Mouse (Mus musculus): ENCODE results near the gene Ldb2. TPM values are rescaled to one million over a fixed set of nuclear protein-coding genes. Genes with fewer than 3 reads are reported as not detected.
A peak's percentile ranks its signal among the peaks of the same experiment; 100 is the strongest.

The Ldb2 gene
- polyA plus RNA-seq, 1 experiment from 2014 or later, result 45.4 TPM

DNA sequence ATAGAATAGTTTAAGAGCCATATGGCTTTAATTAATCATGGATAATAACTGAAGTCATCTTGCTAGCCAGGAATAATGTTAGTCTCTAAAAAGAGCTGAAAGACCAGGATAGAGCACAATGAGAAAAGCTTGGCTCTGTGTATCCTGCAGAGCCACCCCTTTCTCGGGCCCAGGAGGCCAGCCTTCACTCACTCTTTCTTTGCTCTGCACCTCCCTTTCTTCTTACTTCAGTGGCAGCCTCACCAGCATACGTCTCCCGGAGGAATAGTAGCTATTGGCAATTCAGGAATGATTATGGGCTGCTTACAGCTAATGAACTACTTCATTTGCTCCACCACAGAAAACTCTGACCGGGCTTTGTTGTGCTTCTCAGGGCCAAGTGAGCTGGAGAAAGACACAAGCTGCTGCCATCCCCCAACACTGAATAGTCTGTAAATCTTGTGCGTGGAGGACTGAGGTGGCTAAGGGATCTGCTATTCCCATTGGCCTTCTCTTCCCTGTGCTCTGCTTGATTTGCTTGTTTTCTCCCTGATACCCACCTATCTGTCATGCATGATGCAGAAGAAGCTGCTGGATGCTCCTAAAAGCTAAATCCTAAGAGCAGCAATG lies 86.2 kb downstream of the Ldb2 start:
- no peaks in the 10 kb centered on the region for H3K36me3 ChIP-seq
- no peak for ATAC-seq (ENCODE audit: insufficient number of reproducible peaks, insufficient read depth, low FRiP score, low TSS enrichment)
- no peaks in the 10 kb centered on the region for H3K27me3 ChIP-seq
- H3K4me3 ChIP-seq, result no peak overlapping the region
- peak overlapping the region; percentile 77 for H3K27ac ChIP-seq
- peaks cover 12% of the 10 kb centered on the region; the same call in 1 of the 2 replicates for H3K4me1 ChIP-seq
- H3K9me3 ChIP-seq, result no peaks in the 10 kb centered on the region
- no peak overlapping the region for H3K9ac ChIP-seq
- 19% methylated on average over 5 of the region's 5 CpGs for WGBS
- H3K4me2 ChIP-seq (replicated peaks), result no peak overlapping the region

DNA sequence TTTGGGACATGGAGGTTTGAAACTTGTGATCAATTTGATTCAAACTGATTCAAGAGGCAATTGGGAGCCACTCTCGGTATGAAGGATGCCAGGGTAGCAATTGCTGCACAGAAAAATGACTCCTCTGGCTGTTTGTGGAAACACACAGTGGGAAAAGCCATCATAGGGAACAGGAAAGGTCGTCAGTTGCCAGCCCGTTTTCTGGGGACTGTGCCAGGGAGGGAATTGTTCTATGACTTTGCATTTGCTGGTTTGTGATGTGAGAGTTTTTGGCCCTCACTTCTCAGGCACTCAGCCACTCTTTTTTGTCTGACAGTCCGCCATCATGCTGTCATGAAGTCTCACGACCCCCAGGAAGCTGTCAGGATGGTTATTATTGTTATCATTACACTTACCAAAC lies 88.3 kb downstream of the Ldb2 start:
- Histone ChIP-seq H3K9ac (no peak overlapping the region), H3K9me3 (no peaks in the 10 kb centered on the region), H3K4me1 (peaks cover 23% of the 10 kb centered on the region; the same call in 1 of the 2 replicates), H3K4me3 (no peak overlapping the region), H3K4me2 (replicated peaks) (no peak overlapping the region), H3K27me3 (no peaks in the 10 kb centered on the region), H3K36me3 (no peaks in the 10 kb centered on the region), H3K27ac (no peak overlapping the region)
- ATAC-seq (ENCODE audit: insufficient number of reproducible peaks, insufficient read depth, low FRiP score, low TSS enrichment), result no peak
- 62% methylated on average over 5 of the region's 5 CpGs for WGBS

DNA sequence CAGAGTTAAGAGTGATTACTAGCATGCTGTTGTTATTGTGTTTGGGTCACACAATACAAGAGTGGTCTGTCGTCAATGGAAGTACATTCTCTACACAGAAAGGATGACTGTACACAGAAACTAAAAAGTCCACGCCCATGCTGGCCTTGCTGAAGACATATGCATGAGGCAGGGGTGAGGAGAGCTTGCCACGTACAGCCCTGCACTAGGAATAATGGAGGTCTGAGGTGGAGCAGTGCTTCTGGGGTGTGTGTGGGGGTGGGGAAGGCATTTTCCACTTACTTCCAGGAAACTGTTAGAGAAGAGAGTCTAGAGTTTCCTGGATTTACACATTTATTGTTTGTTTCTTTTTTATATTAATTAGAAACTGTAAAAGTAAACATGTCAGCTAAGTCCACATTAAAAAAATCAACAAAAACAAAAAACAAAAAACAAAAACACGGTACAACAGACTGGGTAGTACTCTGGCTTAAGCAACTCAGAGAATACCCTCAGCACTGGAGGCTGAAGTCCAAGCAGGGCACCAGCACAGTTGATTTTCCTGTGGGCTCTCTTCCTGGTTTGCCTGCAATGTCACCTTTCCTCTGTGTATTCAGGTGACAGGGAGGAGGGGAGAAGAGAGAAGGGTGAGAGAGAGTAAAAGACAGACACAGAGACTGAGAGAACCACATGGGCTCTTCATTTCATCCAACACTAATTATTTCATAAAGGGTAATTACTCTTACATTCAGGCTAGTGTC lies 89.2 kb downstream of the Ldb2 start:
- Histone ChIP-seq H3K4me2 (replicated peaks) (no peak overlapping the region), H3K4me1 (peaks cover 23% of the 10 kb centered on the region; the same call in 1 of the 2 replicates), H3K27ac (no peak overlapping the region), H3K36me3 (no peaks in the 10 kb centered on the region), H3K27me3 (no peaks in the 10 kb centered on the region), H3K4me3 (no peak overlapping the region), H3K9me3 (no peaks in the 10 kb centered on the region), H3K9ac (no peak overlapping the region)
- no peak for ATAC-seq (ENCODE audit: insufficient number of reproducible peaks, insufficient read depth, low FRiP score, low TSS enrichment)
- 57% methylated on average over 4 of the region's 4 CpGs for WGBS

DNA sequence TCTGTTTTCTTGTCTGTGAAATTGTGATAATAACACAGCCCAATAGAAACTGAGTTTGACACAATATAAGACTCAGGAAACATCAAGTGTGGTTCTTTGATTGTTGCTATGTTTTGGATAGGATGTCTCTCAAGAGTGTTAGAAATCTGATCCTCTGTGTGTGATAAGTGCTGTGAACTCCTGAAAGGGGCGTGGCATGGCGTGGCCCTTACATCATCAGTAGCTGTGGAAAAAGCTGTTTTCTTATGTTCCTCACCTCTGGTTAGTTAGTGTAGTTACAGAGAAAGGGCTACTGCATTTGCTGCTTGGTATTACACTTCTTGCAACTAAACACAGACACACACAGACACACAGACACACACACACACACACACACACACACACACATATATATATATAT lies 90.2 kb downstream of the Ldb2 start:
- Histone ChIP-seq H3K9me3 (no peaks in the 10 kb centered on the region), H3K9ac (no peak overlapping the region), H3K4me3 (no peak overlapping the region), H3K4me2 (replicated peaks) (no peak overlapping the region), H3K27me3 (no peaks in the 10 kb centered on the region), H3K4me1 (peaks cover 17% of the 10 kb centered on the region; the same call in 1 of the 2 replicates), H3K27ac (no peak overlapping the region), H3K36me3 (no peaks in the 10 kb centered on the region)
- 62% methylated on average over 2 of the region's 2 CpGs for WGBS
- ATAC-seq (ENCODE audit: insufficient number of reproducible peaks, insufficient read depth, low FRiP score, low TSS enrichment), result no peak

DNA sequence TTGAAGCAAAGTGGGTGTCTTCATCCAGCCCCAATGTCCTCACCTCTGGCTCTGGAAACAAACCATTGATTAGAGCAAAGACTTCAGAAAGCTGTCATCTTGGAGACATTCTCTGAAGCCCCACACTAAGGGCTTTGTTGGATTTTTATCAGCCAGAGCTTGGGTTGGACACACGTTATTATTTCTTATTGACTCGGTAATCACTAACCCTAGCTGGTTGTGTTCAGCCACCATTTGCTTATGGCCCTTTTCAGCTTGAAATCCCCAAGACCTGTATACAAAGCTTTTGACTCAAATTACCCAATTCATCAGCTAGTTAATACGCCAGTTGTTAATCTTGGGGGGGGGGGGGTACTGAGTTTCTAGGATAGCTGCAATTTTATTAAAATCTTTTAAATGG lies 91.5 kb downstream of the Ldb2 start:
- Histone ChIP-seq H3K9me3 (no peaks in the 10 kb centered on the region), H3K27me3 (no peaks in the 10 kb centered on the region), H3K4me2 (replicated peaks) (no peak overlapping the region), H3K27ac (no peak overlapping the region), H3K36me3 (no peaks in the 10 kb centered on the region), H3K4me1 (peaks cover 10% of the 10 kb centered on the region; the same call in 1 of the 2 replicates), H3K9ac (no peak overlapping the region), H3K4me3 (no peak overlapping the region)
- 73% methylated on average over 3 of the region's 3 CpGs for WGBS
- ATAC-seq (ENCODE audit: insufficient number of reproducible peaks, insufficient read depth, low FRiP score, low TSS enrichment), result no peak

DNA sequence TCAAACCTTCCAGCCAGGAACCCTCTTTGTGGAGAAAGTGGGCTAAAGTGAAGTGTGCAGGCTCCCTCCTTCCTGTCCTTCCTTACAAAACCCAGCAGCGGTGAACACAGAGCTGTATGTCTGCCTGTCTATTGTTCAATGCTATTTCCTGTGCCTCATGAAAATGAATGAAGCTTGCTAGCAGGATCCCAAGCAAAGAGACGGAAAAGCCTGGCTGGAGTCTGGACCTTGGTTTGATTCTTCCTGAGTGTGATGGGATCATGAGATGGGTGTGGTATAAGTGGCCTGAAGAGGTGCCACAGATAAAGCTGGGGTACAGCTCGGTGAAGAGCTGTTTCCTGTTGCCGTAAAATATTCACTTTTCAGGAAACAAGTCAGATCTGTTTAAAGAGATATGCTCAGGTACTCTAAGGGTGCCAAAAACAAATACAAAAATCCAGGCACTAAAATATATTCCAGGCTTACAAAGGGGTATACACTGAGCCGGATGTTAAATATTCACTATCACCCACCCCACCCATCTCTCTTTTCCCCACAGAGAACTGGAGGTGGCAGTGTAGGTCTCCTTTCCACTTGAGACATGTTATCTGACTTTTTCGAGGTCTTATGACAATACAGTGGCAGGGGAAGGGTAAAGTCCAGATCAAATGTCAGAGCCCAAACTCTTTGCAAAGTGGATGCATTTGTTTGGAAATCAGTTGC lies 92.3 kb downstream of the Ldb2 start:
- no peak for ATAC-seq (ENCODE audit: insufficient number of reproducible peaks, insufficient read depth, low FRiP score, low TSS enrichment)
- H3K27ac ChIP-seq, result no peak overlapping the region

DNA sequence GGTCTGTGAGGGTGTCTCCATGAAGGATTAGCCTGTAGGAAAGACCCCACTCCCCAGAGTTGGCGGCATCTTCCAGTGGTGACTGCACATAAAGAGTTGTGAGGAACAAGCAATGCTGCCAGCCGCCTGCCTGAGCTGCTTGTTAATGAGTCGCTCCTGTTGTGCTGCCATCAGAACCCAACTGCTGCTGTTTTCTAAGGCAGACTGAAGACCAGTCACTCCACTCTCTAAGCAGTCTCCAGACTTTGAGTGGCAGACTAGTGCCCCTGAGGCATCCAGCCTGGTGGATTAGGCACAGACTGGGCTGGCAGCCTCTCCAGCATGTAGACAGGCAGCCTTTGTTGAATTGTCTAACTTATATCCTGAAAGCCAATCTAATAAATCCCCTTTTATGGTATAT lies 101.5 kb downstream of the Ldb2 start:
- ATAC-seq (ENCODE audit: insufficient number of reproducible peaks, insufficient read depth, low FRiP score, low TSS enrichment), result no peak
- peaks cover 13% of the 10 kb centered on the region for H3K4me1 ChIP-seq
- H3K9me3 ChIP-seq, result no peaks in the 10 kb centered on the region
- H3K4me2 ChIP-seq (replicated peaks), result no peak overlapping the region
- no peak overlapping the region for H3K27ac ChIP-seq
- no peak overlapping the region for H3K4me3 ChIP-seq
- H3K36me3 ChIP-seq, result no peaks in the 10 kb centered on the region
- no peak overlapping the region for H3K9ac ChIP-seq
- no peaks in the 10 kb centered on the region for H3K27me3 ChIP-seq
- 63% methylated on average over 3 of the region's 3 CpGs for WGBS

More for the DNA sequence above, 92.3 kb downstream of the Ldb2 start:
- Histone ChIP-seq H3K27me3 (no peaks in the 10 kb centered on the region), H3K4me2 (replicated peaks) (no peak overlapping the region), H3K9ac (no peak overlapping the region), H3K4me3 (no peak overlapping the region), H3K36me3 (no peaks in the 10 kb centered on the region), H3K4me1 (peaks cover 10% of the 10 kb centered on the region; the same call in 1 of the 2 replicates), H3K9me3 (no peaks in the 10 kb centered on the region)
- WGBS, result 59% methylated on average over 6 of the region's 6 CpGs

DNA sequence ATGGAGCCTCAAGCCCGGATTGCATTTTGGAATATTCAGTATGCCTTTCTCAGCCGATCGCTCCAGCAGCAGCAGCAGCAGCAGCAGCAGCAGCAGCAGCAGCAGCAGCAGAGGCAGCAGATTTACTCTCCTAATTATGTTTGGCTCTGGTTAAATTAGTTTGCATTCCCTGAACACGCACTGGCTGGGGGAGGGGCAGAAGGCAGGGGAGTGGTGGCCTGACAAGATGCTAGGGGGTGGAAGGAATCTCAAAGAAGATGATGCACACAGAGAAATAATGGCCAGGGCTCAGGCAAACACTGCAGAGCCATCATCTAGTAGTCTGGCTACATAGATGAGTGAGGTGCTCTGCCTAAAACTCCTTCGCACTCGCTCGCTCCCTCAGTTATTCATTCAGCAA lies 102.9 kb downstream of the Ldb2 start:
- no peak overlapping the region for H3K27ac ChIP-seq

DNA sequence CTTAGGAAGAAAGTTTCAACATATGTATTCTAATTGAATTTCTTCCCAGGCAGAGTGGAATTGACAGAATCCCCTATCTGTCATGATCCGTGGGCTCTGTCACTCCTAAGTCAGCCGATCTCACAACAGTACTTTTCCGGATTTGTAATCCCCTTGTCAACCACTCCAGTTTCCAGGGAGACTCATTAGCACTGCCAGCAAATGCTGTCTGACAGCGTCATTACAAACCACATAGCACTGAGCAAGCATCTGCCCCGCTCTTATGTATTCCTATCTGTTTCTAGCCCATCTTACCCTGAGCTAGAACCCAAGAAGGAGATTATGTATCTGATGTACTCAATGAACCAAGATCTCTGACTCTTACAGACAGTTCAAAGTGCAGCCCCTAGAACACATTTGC lies 105.8 kb downstream of the Ldb2 start:
- WGBS, result 54% methylated on average over 5 of the region's 5 CpGs
- Histone ChIP-seq H3K4me1 (peaks cover 13% of the 10 kb centered on the region), H3K9me3 (no peaks in the 10 kb centered on the region), H3K36me3 (no peaks in the 10 kb centered on the region), H3K4me3 (no peak overlapping the region), H3K27me3 (no peaks in the 10 kb centered on the region), H3K27ac (no peak overlapping the region), H3K9ac (no peak overlapping the region), H3K4me2 (replicated peaks) (no peak overlapping the region)
- no peak for ATAC-seq (ENCODE audit: insufficient number of reproducible peaks, insufficient read depth, low FRiP score, low TSS enrichment)

More for the DNA sequence above, 102.9 kb downstream of the Ldb2 start:
- H3K36me3 ChIP-seq, result no peaks in the 10 kb centered on the region
- no peak for ATAC-seq (ENCODE audit: insufficient number of reproducible peaks, insufficient read depth, low FRiP score, low TSS enrichment)
- H3K9ac ChIP-seq, result no peak overlapping the region
- no peak overlapping the region for H3K4me3 ChIP-seq
- no peak overlapping the region for H3K4me2 ChIP-seq (replicated peaks)
- H3K27me3 ChIP-seq, result no peaks in the 10 kb centered on the region
- H3K9me3 ChIP-seq, result no peaks in the 10 kb centered on the region
- 63% methylated on average over 7 of the region's 7 CpGs for WGBS
- H3K4me1 ChIP-seq, result peaks cover 13% of the 10 kb centered on the region

DNA sequence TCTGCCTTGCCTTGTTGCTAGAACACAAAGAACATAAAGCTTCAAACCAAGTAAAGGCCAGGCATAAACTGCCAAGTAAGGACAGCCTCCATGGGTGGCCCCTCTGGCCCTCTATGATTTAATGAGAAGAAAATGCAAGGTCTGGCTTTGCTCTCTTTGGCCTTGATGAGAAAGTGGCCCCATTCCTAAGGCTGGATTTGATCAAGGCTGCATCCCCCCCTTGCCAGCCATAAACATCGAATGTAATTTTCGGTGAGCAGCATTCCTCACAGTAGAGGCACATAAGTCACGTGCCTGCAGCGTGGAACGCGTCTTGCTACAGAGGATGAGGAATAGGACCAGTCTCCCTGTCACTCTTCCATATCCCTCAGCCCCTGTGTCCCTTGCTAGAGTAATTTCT lies 113.1 kb downstream of the Ldb2 start:
- H3K27ac ChIP-seq, result 0 out of 2 replicates have a peak overlapping the region, but pooled peaks have one; percentile 41
- no peak for ATAC-seq (ENCODE audit: insufficient number of reproducible peaks, insufficient read depth, low FRiP score, low TSS enrichment)

DNA sequence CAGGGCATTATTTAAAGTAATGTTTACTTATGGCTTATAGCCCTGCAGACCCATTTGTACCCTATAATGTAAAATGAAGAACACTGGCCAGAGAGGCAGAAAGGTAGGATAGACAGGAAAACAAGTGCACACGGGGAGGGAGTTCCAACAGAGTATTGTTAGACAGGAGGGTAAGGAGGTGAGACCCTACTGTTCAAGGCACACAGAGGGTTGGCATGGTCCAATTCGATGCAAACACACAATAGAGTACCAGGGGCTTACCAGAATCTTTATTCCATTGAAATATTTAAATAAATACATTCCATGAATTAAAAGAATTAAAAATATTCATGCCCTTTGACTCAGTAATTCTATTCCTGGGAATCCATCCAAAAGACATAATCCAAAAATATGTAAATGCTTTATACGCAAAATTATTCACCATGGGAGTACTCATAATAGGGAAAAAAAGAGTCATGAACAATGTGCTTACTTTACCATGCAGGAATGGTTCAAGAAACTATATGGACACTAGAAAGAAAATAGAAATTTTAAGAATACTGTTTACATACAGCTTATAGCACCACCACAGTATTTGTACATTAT lies 118.3 kb downstream of the Ldb2 start:
- H3K9ac ChIP-seq, result no peak overlapping the region
- no peak overlapping the region for H3K4me2 ChIP-seq (replicated peaks)
- H3K27me3 ChIP-seq, result no peaks in the 10 kb centered on the region
- 76% methylated on average over 3 of the region's 3 CpGs for WGBS
- H3K36me3 ChIP-seq, result no peaks in the 10 kb centered on the region
- no peak for ATAC-seq (ENCODE audit: insufficient number of reproducible peaks, insufficient read depth, low FRiP score, low TSS enrichment)
- H3K4me1 ChIP-seq, result peaks cover 5% of the 10 kb centered on the region; the same call in 1 of the 2 replicates
- no peak overlapping the region for H3K27ac ChIP-seq
- no peaks in the 10 kb centered on the region for H3K9me3 ChIP-seq
- no peak overlapping the region for H3K4me3 ChIP-seq

More for the DNA sequence above, 113.1 kb downstream of the Ldb2 start:
- Histone ChIP-seq H3K9ac (no peak overlapping the region), H3K4me3 (no peak overlapping the region), H3K9me3 (no peaks in the 10 kb centered on the region), H3K4me2 (replicated peaks) (no peak overlapping the region), H3K36me3 (no peaks in the 10 kb centered on the region), H3K4me1 (peaks cover 7% of the 10 kb centered on the region; the same call in 1 of the 2 replicates), H3K27me3 (no peaks in the 10 kb centered on the region)
- 53% methylated on average over 6 of the region's 6 CpGs for WGBS
